Mouse (Mus musculus): ENCODE measurements around the gene Pptc7. TPM values are rescaled to one million over a fixed set of nuclear protein-coding genes. Genes with fewer than 3 reads are reported as not detected.

The Pptc7 gene
- polyA plus RNA-seq, 1 experiment, result 21.8 TPM

GRCm38 (mm10) chr5:122320205-122320781 lies 36.1 kb downstream of the Pptc7 start:
- WGBS, result 60% methylated on average over 12 of the region's 12 CpGs

GRCm38 (mm10) chr5:122323523-122323922 lies 39.4 kb downstream of the Pptc7 start:
- no peak for DNase-seq (ENCODE audit: low read depth, low spot score)
- 89% methylated on average over 8 of the region's 8 CpGs for WGBS

More at GRCm38 (mm10) chr5:122320205-122320781, 36.1 kb downstream of the Pptc7 start:
- DNase-seq (ENCODE audit: low read depth, low spot score), result no peak

GRCm38 (mm10) chr5:122324608-122325431 lies 40.7 kb downstream of the Pptc7 start:
- 86% methylated on average over 23 of the region's 23 CpGs for WGBS
- no peak for DNase-seq (ENCODE audit: low read depth, low spot score)

- no peak for DNase-seq (ENCODE audit: low read depth, low spot score)
- WGBS, result 88% methylated on average over 8 of the region's 8 CpGs
Observed at GRCm38 (mm10) chr5:122325477-122325876, 41.3 kb downstream of the Pptc7 start.

GRCm38 (mm10) chr5:122327283-122327682 lies 43.1 kb downstream of the Pptc7 start:
- WGBS, result 80% methylated on average over 3 of the region's 3 CpGs
- DNase-seq (ENCODE audit: low read depth, low spot score), result no peak

- WGBS, result 77% methylated on average over 4 of the region's 4 CpGs
- DNase-seq (ENCODE audit: low read depth, low spot score), result no peak
Observed at GRCm38 (mm10) chr5:122330269-122330668, 46.1 kb downstream of the Pptc7 start.

- WGBS, result 34% methylated on average over 3 of the region's 3 CpGs
- no peak for DNase-seq (ENCODE audit: low read depth, low spot score)
Observed at GRCm38 (mm10) chr5:122334682-122335081, 50.5 kb downstream of the Pptc7 start.

- 77% methylated on average over 7 of the region's 7 CpGs for WGBS
- no peak for DNase-seq (ENCODE audit: low read depth, low spot score)
Observed at GRCm38 (mm10) chr5:122336554-122337294, 52.6 kb downstream of the Pptc7 start.

GRCm38 (mm10) chr5:122342874-122343273 lies 58.7 kb downstream of the Pptc7 start:
- DNase-seq (ENCODE audit: low read depth, low spot score), result no peak
- WGBS, result 70% methylated on average over 1 of the region's 1 CpGs

GRCm38 (mm10) chr5:122343768-122344167 lies 59.6 kb downstream of the Pptc7 start:
- whole genome bisulfite sequencing, result 17% methylated on average over 7 of the region's 7 CpGs
- DNase-seq (ENCODE audit: low read depth, low spot score), result peak; percentile 55

GRCm38 (mm10) chr5:122344260-122344659 lies 60.1 kb downstream of the Pptc7 start:
- 4% methylated on average over 5 of the region's 5 CpGs for WGBS
- peak; percentile 80 for DNase-seq (ENCODE audit: low read depth, low spot score)

GRCm38 (mm10) chr5:122345777-122346176 lies 61.6 kb downstream of the Pptc7 start:
- 80% methylated on average over 4 of the region's 4 CpGs for WGBS
- no peak for DNase-seq (ENCODE audit: low read depth, low spot score)

GRCm38 (mm10) chr5:122353807-122354491 lies 69.8 kb downstream of the Pptc7 start, which contains the start of the genes Rad9b and Vps29:
Rad9b (minus strand) TSS chr5:122354233.
Vps29 (plus strand) TSS chr5:122354369.
- under 1% methylated on average over 51 of the region's 51 CpGs for WGBS

GRCm38 (mm10) chr5:122354492-122355067 lies 70.4 kb downstream of the Pptc7 start:
- DNase-seq (ENCODE audit: low read depth, low spot score), result no peak
- under 1% methylated on average over 51 of the region's 57 CpGs for WGBS

More at GRCm38 (mm10) chr5:122353807-122354491, 69.8 kb downstream of the Pptc7 start, which contains the start of the genes Rad9b and Vps29:
- peak; percentile 98 for DNase-seq (ENCODE audit: low read depth, low spot score)

GRCm38 (mm10) chr5:122371591-122372191 lies 87.5 kb downstream of the Pptc7 start, which contains the start of gene Gpn3:
Gpn3 (plus strand) TSS chr5:122371876.
- DNase-seq (ENCODE audit: low read depth, low spot score), result no peak
- WGBS, result under 1% methylated on average over 38 of the region's 46 CpGs

GRCm38 (mm10) chr5:122372192-122372769 lies 88.1 kb downstream of the Pptc7 start, which contains the start of gene Fam216a:
Fam216a (minus strand) TSS chr5:122372364.
- WGBS, result under 1% methylated on average over 53 of the region's 53 CpGs
- peak; percentile 99 for DNase-seq (ENCODE audit: low read depth, low spot score)

- WGBS, result 4% methylated on average over 5 of the region's 5 CpGs
- no peak for DNase-seq (ENCODE audit: low read depth, low spot score)
Observed at GRCm38 (mm10) chr5:122372878-122373277, 88.7 kb downstream of the Pptc7 start.

Data from large intestine, adult 2 months (tissue).